Mouse (Mus musculus): ENCODE measurements around the gene Fbxo7.
A peak's percentile ranks its signal among the peaks of the same experiment; 100 is the strongest.

Gene Fbxo7

DNA sequence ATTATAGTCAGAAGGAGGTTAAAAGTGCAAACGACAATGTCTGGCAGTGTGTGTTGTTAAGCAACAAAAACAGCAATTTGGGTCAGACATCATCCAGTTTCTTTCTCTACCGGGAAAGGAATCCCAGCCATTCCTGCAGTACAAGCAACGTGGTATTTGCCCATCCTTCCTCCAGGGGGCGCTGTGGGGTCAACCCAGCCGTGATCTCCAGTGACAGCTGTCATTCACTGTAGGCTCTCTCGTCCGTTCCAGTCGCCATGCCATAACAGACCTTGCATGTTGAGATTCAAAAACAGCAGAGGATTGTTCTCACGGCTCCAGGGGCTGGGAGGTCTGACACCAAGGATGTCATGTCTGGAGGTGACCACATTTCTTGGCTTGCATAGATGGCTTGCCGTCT, 70.1 kb downstream of the Fbxo7 start:
- DNase-seq (ENCODE audit: low spot score) = peak; percentile 17

DNA sequence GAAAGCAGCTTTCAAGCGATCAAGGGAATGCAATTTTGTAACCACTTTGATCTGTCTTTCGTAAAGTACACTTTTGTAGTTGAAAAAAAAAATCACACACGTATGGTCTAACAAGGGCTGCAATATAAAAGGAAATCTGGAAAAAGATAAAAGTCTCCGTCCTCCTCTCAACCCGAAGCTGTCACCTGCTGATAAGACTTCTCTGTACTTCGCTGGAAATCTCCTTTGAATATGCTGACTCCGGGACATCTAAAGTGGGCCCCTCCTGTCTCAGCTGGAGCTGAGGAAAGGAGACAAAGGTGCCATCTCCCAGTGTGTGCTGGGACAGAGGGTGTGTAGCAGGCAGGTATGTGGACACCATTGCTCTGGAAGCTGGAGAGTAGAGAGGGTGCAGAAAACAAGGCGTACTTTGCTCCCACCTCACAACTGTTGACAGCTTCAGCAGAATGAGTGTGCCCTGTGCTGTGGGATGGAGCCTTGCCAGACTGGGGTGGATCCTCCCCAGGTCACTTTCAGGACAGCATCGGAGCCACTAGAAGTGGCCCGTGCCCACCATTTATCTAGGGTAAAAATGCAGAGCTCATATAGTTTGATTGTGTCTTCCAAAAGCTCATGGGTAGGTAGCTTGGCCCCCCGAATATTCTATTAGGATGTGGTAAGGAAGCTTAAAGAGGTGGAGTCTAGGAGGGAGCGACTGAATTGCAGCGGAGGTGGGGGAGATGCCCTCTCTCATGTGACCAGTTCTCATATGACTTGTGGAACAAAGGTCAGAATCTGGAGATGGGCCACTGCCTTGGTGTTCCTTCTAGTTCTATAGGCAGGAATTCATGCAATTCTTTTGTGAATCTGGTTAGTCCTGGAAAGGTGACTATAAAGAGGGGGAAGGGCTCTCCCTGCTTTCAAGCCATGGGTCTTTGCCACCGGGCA, 71.6 kb downstream of the Fbxo7 start:
- no peak for DNase-seq (ENCODE audit: low spot score)

DNA sequence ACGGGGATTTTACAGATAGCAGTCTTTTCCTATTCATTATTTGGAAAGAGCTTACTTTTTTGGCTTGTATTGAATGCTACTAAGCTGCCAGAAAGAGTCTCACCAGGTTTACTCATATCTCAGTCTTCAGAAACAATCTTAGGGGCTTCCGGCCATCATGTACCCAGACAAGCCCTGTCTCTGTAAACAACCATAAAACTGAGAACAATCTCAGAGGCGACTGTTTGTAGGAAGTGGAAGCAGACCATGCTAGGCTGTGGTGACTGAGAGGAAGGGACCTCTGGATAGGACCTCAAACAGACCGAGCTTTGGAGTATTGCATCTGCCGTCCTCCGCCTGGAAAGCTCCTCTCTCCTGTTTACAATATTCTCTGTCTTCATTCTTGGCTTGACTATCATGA, 76.6 kb downstream of the Fbxo7 start:
- DNase-seq (ENCODE audit: low spot score) = no peak

DNA sequence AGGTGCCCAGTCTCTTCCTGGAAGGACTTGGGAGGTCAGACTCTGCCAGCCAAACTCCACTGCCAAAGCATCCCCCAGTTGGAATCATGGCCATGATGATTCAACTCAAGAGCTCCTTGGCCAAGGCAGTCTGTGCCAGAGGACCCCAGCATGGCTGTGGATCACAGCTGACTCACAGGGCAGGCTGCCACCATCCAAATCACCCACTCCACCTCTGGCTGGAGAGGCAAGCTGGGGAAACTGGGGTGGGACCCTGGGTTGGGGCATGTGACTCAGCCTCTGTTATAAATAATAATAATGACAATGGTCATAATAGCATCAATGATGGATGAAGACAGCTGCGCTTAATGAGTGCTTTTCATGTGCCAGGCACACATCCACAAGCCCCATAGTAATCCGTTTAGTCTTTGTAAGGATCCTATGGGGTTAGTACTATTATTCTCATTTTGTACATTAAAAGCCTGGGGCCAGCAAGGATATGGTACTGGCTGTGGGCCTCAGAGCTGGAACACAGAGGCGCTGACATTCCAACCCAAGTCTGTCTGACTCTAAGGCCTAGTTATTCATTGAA, 78.6 kb downstream of the Fbxo7 start:
- no peak for DNase-seq (ENCODE audit: low spot score)

Data from yolk sac, embryonic 10.5 days (tissue).